Mouse (Mus musculus) embryonic facial prominence, embryonic 13.5 days (tissue): ENCODE results near the gene Moap1. TPM values are rescaled to one million over a fixed set of nuclear protein-coding genes. Genes with fewer than 3 reads are reported as not detected.

ENCODE experiments used
- ATAC-seq: fragments of 200-750 bp; cut with Nextera tagmentation; 2 replicates; pipeline ENCODE4 v1.8.0; 2017; ENCODE audit warnings: low read depth; ENCODE audit not compliant: insufficient number of reproducible peaks, insufficient read depth, low FRiP score, low TSS enrichment
- H3K27ac ChIP-seq: fragments of 300-500 bp; sonication (generic); 2 replicates; pipeline ENCODE4 v1.5.1; 2015; ENCODE audit warnings: moderate library complexity, mild to moderate bottlenecking, inconsistent platforms
- H3K27me3 ChIP-seq: fragments of 300-500 bp; sonication (generic); 2 replicates; pipeline ENCODE4 v1.6.1; 2015; ENCODE audit warnings: mild to moderate bottlenecking, inconsistent platforms
- H3K36me3 ChIP-seq: fragments of 300-500 bp; sonication (generic); 2 replicates; pipeline ENCODE4 v1.6.1; 2015; ENCODE audit warnings: mild to moderate bottlenecking, inconsistent platforms
- H3K4me1 ChIP-seq: fragments of 300-500 bp; sonication (generic); 2 replicates; pipeline ENCODE4 v1.6.1; 2015; ENCODE audit warnings: inconsistent platforms
- H3K4me2 ChIP-seq: fragments of 300-500 bp; sonication (generic); 2 replicates; pipeline ENCODE4 v1.6.1; 2015; ENCODE audit warnings: moderate library complexity, mild to moderate bottlenecking, inconsistent platforms
- H3K4me3 ChIP-seq: fragments of 300-500 bp; sonication (generic); 2 replicates; pipeline ENCODE4 v1.5.1; 2015; ENCODE audit warnings: mild to moderate bottlenecking, inconsistent platforms
- H3K9ac ChIP-seq: fragments of 300-500 bp; sonication (generic); 2 replicates; pipeline ENCODE4 v1.6.1; 2015; ENCODE audit warnings: mild to moderate bottlenecking, inconsistent platforms
- H3K9me3 ChIP-seq: fragments of 300-500 bp; sonication (generic); 2 replicates; pipeline ENCODE4 v1.6.1; 2016; ENCODE audit warnings: inconsistent platforms
- WGBS: fragments of 180-500 bp; shearing (Covaris S2); methylation state at CpG from one replicate; pipeline ENCODE4 v1.1.7; 2015; ENCODE audit warnings: mixed read lengths; 5-methylcytosine and 5-hydroxymethylcytosine counted together
- polyA plus RNA-seq: library from polyadenylated mRNA; unstranded; fragments of >200 nt; fragmentation: Nextera tagmentation; extraction: Ambion mirVana; gene quantifications from 2 replicates; pipeline ENCODE4 v1.2.1, GENCODE M21; 2015

Moap1 gene
- 25.5 and 25.7 TPM in 2 replicates for polyA plus RNA-seq

DNA sequence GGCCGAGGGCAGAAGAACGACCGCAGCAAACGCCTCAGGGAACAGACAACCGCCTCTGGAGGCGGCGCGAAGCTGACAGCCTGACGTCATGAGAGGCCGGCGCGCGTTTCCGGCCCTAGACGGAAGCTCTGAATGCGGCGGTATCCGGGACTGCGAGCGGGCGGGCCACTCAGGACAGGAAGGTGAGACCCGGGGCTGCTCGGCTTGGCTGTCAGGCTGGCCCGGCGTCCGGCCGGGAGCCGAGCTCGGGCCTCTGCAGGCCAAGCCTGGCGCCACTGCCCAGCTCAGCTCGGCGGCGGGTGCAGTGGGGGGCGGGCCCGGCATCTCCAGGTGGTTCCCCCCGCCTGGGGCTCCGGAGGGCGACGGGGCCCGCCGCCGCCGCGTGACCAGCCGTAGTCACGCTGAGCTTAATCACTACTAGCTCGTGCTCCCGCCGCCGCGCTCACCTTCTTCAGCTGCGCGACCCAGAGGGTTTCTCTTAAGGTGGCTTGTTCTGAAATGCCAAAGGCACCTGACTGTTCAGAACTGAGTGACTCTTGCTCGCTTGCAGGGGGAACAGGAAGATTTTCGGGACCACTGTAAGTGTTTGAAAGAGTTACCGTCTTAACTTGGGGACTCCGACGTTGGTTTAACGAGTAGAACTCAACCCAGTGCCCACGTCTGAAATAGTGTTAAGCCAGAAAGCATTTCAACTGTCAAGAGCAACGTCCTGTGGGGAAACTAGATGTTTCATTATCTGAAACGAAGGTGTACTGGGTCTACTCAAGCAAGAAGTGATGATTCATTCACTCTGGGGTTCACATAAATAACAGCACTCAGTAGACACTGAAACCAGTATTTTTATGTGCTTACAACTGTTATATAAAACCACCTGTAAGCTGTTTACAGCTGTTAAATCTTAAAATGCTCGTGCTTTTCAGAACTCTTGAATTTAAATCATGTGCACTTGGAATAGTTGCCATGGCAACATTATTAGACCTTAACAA lies at the start of gene Moap1, which contains the start of gene Tmem251:
Gene Moap1 (minus strand): TSS at position 73 of the 986 bp plus-strand sequence.
Gene Tmem251 (plus strand): TSS at position 174 of the 986 bp plus-strand sequence.
- Histone ChIP-seq H3K4me3 (peak within 1 kb of the TSS; percentile 78), H3K4me1 (peaks cover 18% of the 10 kb centered on the region), H3K9ac (peak within 1 kb of the TSS; percentile 85), H3K27me3 (no peaks in the 10 kb centered on the region), H3K27ac (peak within 1 kb of the TSS; percentile 93), H3K4me2 (peak within 1 kb of the TSS; percentile 85), H3K36me3 (peaks cover 15% of the 10 kb centered on the region), H3K9me3 (no peaks in the 10 kb centered on the region)
- WGBS: under 1% methylated on average over 63 of the region's 63 CpGs
- peak; percentile 92 for ATAC-seq

DNA sequence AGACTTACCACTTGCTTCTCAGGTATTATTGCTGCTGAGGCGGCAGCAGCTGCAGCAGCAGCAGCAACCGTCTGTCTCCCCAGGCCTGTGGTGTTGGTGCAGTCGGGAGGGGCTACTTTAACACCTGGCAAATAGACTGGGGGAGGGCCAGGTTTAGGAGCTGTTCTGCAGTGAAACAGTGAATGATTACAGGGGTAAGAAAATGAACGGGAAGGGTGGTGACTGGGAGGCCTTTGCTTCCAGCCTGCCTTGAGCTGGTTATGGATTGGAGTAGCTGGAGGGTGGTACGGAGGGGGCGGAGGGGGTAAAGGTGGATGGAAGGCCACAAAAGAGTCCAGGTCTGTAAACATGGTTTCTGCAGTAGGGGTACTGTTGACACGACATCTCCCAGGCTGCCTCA lies 44.5 kb upstream of the Moap1 start:
- no peak overlapping the region for H3K4me2 ChIP-seq
- no peak overlapping the region for H3K9ac ChIP-seq
- H3K27me3 ChIP-seq: no peaks in the 10 kb centered on the region
- no peak overlapping the region for H3K27ac ChIP-seq
- 91% methylated on average over 7 of the region's 7 CpGs for WGBS
- peaks cover 84% of the 10 kb centered on the region for H3K36me3 ChIP-seq
- ATAC-seq: no peak
- no peak overlapping the region for H3K4me3 ChIP-seq
- no peaks in the 10 kb centered on the region for H3K9me3 ChIP-seq
- H3K4me1 ChIP-seq: no peaks in the 10 kb centered on the region

DNA sequence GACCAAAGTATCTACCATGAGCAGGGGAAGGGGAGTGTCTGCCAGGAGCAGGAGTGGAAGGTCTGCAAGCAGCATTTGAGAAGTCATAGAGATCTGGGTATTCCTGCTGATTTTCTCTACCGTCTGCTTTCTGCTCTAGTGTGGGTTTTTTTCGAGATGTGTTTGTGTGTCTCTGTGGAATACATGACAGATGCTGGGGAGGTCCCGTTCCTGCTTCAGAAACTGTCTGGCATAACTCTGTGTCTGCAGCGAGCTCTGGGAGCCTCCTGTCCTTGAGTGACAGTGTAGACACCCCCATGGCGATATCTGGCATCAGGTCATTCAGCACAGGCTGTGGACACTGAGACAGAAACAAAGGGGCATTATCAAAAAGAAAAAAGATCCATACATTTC lies 42.1 kb upstream of the Moap1 start:
- Histone ChIP-seq H3K9me3 (no peaks in the 10 kb centered on the region), H3K4me3 (no peak overlapping the region), H3K36me3 (peaks cover 70% of the 10 kb centered on the region), H3K4me2 (no peak overlapping the region), H3K27ac (no peak overlapping the region), H3K27me3 (no peaks in the 10 kb centered on the region), H3K4me1 (no peaks in the 10 kb centered on the region), H3K9ac (no peak overlapping the region)
- no peak for ATAC-seq
- 76% methylated on average over 5 of the region's 5 CpGs for WGBS

DNA sequence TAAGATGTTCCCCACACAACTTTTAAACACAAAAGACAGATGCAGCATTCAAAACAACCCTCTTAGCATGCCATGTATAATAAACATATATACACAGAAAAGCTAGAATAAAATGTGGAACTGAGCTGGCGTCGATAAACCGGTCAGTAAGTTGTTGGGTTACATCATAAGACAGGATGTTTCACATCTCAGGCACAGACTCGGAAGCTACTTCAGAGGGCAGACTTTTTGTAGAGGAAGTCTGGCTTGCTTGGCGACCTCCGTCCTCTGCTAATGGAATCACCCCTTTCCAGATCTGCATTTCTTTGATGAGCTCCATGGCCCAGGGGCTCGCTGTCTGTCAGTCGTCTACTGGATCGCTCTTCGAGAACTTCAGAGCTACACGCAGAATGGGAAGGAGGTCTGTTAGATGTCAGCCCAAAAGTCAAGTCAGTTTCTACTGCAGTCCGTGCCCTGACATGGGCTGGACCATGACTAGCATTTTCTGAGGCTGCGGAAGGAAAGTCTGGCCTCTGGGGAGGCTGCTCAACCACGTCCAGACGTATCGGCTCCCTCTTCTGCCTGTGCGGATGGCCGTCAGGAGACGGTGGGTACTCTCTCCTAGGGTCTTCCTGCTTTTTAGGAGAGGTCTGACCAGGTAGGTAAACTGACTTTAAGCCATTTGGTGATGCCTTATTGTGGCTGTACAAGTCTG lies 41.6 kb upstream of the Moap1 start:
- no peak overlapping the region for H3K9ac ChIP-seq
- no peak overlapping the region for H3K27ac ChIP-seq
- peaks cover 64% of the 10 kb centered on the region for H3K36me3 ChIP-seq
- no peak overlapping the region for H3K4me3 ChIP-seq
- no peaks in the 10 kb centered on the region for H3K4me1 ChIP-seq
- no peaks in the 10 kb centered on the region for H3K9me3 ChIP-seq
- H3K4me2 ChIP-seq: no peak overlapping the region
- 80% methylated on average over 19 of the region's 19 CpGs for WGBS
- no peaks in the 10 kb centered on the region for H3K27me3 ChIP-seq
- no peak for ATAC-seq

DNA sequence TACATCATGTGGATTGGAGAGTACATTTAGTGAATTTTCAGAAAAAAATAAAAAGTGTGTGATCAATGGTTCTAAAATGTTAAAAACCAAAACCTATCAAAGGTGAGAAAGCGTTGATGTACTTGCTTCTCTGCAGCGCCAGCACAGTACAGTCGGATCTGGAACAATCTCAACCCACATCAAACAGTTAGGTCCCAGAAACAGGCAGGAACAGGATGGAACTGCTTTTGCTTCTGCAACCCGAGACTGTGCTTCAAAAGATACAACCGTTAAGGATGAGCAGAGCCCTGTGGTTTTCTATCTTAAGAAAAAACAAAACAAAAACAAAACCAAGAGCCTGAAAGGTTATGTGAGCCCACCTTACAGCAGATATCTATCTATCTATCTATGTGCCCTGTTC lies 39.4 kb upstream of the Moap1 start:
- Histone ChIP-seq H3K4me3 (no peak overlapping the region), H3K9me3 (no peaks in the 10 kb centered on the region), H3K4me2 (no peak overlapping the region), H3K27ac (no peak overlapping the region), H3K4me1 (no peaks in the 10 kb centered on the region), H3K27me3 (no peaks in the 10 kb centered on the region), H3K36me3 (peaks cover 51% of the 10 kb centered on the region), H3K9ac (no peak overlapping the region)
- ATAC-seq: no peak
- 80% methylated on average over 5 of the region's 5 CpGs for WGBS

DNA sequence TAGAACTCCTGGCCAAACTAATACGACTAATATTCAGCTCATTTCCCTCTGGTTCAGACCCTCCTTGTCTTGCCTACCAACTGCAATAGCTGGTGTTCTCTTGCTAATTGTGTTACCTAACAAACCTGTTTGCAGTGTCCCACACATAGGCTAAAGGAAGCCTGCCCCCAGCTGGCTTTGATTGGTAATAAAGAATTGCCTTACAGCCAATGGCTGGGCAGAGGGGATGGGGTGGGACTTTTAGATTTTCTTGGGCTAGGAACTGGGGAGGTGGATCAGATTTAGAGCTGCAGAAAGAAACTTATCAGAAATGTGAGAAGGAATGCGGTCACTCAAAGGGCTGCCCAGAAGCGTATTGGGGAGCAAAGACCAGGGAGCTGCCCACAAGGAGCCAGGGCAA lies 36.0 kb upstream of the Moap1 start:
- no peak overlapping the region for H3K4me2 ChIP-seq
- no peak overlapping the region for H3K4me3 ChIP-seq
- H3K4me1 ChIP-seq: no peaks in the 10 kb centered on the region
- no peak overlapping the region for H3K9ac ChIP-seq
- H3K9me3 ChIP-seq: no peaks in the 10 kb centered on the region
- H3K27me3 ChIP-seq: no peaks in the 10 kb centered on the region
- no peak for ATAC-seq
- WGBS: 47% methylated on average over 3 of the region's 3 CpGs
- H3K27ac ChIP-seq: no peak overlapping the region
- H3K36me3 ChIP-seq: peaks cover 52% of the 10 kb centered on the region

DNA sequence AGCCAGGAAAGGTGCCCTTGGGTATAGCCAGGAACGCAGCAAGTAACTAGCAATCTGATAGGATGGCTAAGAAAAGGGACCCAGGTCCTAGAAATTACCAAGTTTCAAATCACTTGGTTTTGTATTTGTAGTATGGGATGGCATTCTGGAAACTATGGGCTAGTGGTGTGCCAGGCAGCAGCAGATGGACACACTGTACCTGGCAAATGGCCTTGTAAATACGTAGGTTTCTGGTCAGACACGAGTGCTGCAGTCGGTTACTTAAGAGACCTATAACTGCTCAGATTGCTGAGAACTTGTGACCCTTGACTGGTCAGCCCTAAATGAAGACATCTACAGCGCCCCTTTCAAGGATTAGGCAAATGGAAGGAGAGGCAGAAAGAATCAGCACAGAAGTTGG lies 34.7 kb upstream of the Moap1 start:
- Histone ChIP-seq H3K9me3 (no peaks in the 10 kb centered on the region), H3K4me1 (no peaks in the 10 kb centered on the region), H3K4me2 (no peak overlapping the region), H3K9ac (no peak overlapping the region), H3K4me3 (no peak overlapping the region), H3K36me3 (peaks cover 50% of the 10 kb centered on the region), H3K27me3 (no peaks in the 10 kb centered on the region), H3K27ac (no peak overlapping the region)
- WGBS: 85% methylated on average over 5 of the region's 5 CpGs
- ATAC-seq: no peak

DNA sequence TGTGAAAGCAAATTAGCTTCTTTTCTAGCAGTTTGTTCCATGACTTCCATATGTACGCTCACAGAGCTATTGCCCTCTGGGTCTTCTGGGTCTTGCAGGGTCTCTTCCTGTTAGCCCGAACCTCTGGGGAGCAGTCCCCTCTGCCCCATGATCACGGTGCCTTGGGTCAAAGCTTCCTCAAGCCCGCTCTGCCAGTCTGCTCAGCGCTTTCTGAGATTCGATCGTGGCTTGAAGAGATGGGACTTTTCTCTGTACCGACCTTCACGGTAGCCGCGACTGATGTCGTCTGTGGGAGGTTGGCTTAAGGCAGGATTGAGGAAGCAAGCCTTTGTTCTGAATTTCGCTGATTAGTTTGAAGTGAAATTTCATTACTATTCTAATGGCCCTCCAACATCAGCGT lies 32.6 kb upstream of the Moap1 start:
- Histone ChIP-seq H3K27ac (no peak overlapping the region), H3K4me1 (no peaks in the 10 kb centered on the region), H3K27me3 (no peaks in the 10 kb centered on the region), H3K9me3 (no peaks in the 10 kb centered on the region), H3K4me3 (no peak overlapping the region), H3K9ac (no peak overlapping the region), H3K4me2 (no peak overlapping the region), H3K36me3 (peaks cover 63% of the 10 kb centered on the region)
- WGBS: 90% methylated on average over 14 of the region's 14 CpGs
- ATAC-seq: no peak

DNA sequence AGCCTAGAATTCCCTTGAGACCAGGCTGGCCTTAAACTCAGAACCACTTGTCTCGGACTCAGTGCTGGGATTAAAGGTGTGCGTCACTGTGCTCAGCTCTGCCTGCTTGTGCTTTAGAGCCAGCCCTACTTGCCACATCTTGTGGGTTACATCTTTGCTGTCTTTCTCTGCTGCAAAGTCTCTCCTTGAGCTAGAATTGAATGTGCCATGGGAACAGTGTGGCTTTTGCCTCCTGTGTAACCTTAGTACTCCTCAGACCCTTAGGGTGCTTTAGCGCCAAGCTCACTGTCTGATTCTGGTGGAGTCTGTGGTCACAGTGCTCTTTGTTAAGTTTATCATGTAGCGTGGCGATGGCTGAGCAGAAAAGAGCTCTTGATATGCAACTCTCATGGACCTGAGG lies 29.2 kb upstream of the Moap1 start:
- Histone ChIP-seq H3K4me3 (no peak overlapping the region), H3K4me1 (no peaks in the 10 kb centered on the region), H3K27ac (no peak overlapping the region), H3K9ac (no peak overlapping the region), H3K9me3 (no peaks in the 10 kb centered on the region), H3K4me2 (no peak overlapping the region), H3K27me3 (no peaks in the 10 kb centered on the region), H3K36me3 (peaks cover 90% of the 10 kb centered on the region)
- ATAC-seq: no peak
- WGBS: 90% methylated on average over 5 of the region's 5 CpGs

DNA sequence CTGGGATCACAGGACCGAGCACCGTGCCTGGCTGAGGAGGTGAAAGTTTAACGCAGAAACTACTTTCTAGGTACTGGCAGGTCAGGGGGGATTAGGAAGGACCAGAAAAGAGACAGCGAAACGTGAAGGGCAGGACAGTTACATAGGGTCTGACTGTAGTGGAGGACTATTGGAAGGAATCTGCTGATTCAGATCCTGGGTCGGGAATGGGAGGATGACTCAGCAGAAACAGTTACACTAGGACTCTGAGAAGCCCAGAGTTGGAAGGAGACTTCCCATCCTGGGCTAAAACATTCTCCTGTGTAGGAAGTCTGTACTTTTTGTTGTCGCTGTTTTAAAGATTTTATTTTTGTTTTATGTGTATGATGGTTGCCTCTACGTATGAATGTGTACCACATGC lies 28.1 kb upstream of the Moap1 start:
- peaks cover 90% of the 10 kb centered on the region for H3K36me3 ChIP-seq
- 97% methylated on average over 8 of the region's 8 CpGs for WGBS
- H3K4me2 ChIP-seq: no peak overlapping the region
- H3K9ac ChIP-seq: no peak overlapping the region
- H3K27me3 ChIP-seq: no peaks in the 10 kb centered on the region
- no peaks in the 10 kb centered on the region for H3K9me3 ChIP-seq
- H3K4me1 ChIP-seq: no peaks in the 10 kb centered on the region
- H3K27ac ChIP-seq: no peak overlapping the region
- no peak for ATAC-seq
- H3K4me3 ChIP-seq: no peak overlapping the region

DNA sequence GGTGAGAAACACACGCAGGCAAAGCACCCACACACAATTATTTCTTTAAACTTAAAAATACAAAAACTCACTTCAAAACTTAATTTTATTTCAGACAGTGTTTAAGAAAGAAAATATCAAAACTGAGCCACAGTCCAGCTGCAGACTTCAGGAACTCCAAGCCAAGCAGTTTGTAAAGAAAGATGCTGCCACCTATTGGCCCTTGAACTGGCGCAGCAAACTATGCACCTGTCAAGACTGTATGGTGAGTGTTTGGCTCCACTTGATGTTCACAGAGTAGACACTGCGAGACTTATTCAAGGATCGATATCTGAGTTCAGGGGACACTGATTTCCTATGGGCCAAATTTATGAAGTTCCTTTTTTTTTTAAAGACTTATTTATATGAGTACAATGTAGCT lies 25.5 kb upstream of the Moap1 start:
- ATAC-seq: no peak
- no peak overlapping the region for H3K4me3 ChIP-seq
- H3K27ac ChIP-seq: no peak overlapping the region
- WGBS: 91% methylated on average over 4 of the region's 4 CpGs
- H3K36me3 ChIP-seq: peaks cover 88% of the 10 kb centered on the region
- no peaks in the 10 kb centered on the region for H3K4me1 ChIP-seq
- no peaks in the 10 kb centered on the region for H3K9me3 ChIP-seq
- H3K4me2 ChIP-seq: no peak overlapping the region
- no peaks in the 10 kb centered on the region for H3K27me3 ChIP-seq
- H3K9ac ChIP-seq: no peak overlapping the region

DNA sequence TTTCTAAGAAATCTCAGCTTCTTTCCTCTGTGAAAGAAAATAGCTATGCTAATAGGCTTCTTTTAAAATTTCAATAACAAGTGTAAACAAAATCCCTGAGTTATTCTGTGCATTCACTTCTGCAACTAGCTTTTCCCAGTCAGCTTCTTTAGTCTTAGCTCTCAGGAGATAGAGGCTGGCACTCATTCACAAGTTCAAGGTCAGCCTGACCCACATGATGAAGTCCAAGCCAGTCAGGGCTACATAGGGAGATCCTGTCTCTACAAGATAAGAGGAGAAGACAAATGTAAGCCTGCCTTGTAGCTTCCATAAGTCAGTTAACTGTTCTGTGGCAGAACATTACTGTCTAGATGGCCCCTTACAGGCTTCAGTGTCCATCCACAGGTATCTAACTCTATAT lies 20.2 kb upstream of the Moap1 start:
- H3K36me3 ChIP-seq: peaks cover 42% of the 10 kb centered on the region

More for the DNA sequence above, 20.2 kb upstream of the Moap1 start:
- Histone ChIP-seq H3K9me3 (no peaks in the 10 kb centered on the region), H3K4me3 (no peak overlapping the region), H3K4me2 (no peak overlapping the region), H3K27me3 (no peaks in the 10 kb centered on the region), H3K27ac (no peak overlapping the region), H3K4me1 (peaks cover 9% of the 10 kb centered on the region), H3K9ac (no peak overlapping the region)
- no peak for ATAC-seq
